Mouse (Mus musculus): ENCODE measurements at regions not wholly inside any gene's neighbourhood (a gene's known extent, or its start where the extent isn't known, plus 50 kb on each side); places are given as distances from the start of the nearest gene placed in this dataset.

DNA sequence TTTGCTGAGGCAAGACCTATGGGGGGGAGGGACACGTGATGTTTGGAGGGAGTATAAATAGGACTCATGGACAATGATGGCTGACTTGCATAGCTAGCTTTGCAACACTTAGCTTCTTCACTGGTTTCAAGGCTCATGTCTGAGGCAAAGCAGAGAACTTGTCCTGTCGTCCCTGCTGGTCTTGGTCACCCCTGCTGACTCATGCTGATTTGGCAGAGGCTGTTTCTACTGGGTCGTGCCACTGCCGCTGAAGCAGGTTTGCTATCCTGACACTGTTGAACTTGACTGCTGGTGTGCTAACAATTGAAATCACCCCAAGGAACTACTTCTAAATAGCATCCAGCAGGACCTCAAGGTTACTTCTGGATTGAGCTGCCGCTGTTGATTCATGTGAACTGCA lies 329.0 kb downstream of the Cxcl12 start:
- no peak overlapping the region for H3K4me3 ChIP-seq (ENCODE audit: control insufficient read depth in 1 of 2, insufficient read depth in 1 of 2, low read depth in 2 of 2, low read length in 2 of 2)
- no peak for TF ChIP-seq POLR2A (IDR thresholded peaks at IDR 0.05; ENCODE audit: control insufficient read depth in 1 of 2, insufficient read depth in 1 of 2, low read depth in 1 of 2, low read length in 2 of 2, poor library complexity in 1 of 2)
- no peak for TF ChIP-seq SIN3A (IDR thresholded peaks at IDR 0.05; ENCODE audit: low read length)
- no peak for TF ChIP-seq MEF2A (IDR thresholded peaks at IDR 0.05; ENCODE audit: extremely low read depth, insufficient replicate concordance, low read depth, low read length, poor library complexity, severe bottlenecking)
- no peak for TF ChIP-seq JUND (IDR thresholded peaks at IDR 0.05; ENCODE audit: low read depth, low read length)
- no peak for TF ChIP-seq MAFK (IDR thresholded peaks at IDR 0.05; ENCODE audit: borderline replicate concordance, low read depth, low read length)
- no peak for TF ChIP-seq ZKSCAN1 (IDR thresholded peaks at IDR 0.05; ENCODE audit: low read depth, low read length)
- TF ChIP-seq MXI1 (IDR thresholded peaks at IDR 0.05; ENCODE audit: low read depth, low read length) = no peak
- no peak for TF ChIP-seq GABPA (IDR thresholded peaks at IDR 0.05; ENCODE audit: low read depth, low read length)
- TF ChIP-seq HCFC1 (IDR thresholded peaks at IDR 0.05; ENCODE audit: low read depth, low read length) = no peak
- no peak for TF ChIP-seq NRF1 (IDR thresholded peaks at IDR 0.05; ENCODE audit: insufficient read depth, low read depth, low read length, poor library complexity, severe bottlenecking)
- no peak for TF ChIP-seq MYB (IDR thresholded peaks at IDR 0.05; ENCODE audit: low read depth, low read length)
- no peak for TF ChIP-seq UBTF (IDR thresholded peaks at IDR 0.05; ENCODE audit: borderline replicate concordance, insufficient read depth, low read depth, low read length)
- no peak for DNase-seq (ENCODE audit: low read depth, low spot score)

DNA sequence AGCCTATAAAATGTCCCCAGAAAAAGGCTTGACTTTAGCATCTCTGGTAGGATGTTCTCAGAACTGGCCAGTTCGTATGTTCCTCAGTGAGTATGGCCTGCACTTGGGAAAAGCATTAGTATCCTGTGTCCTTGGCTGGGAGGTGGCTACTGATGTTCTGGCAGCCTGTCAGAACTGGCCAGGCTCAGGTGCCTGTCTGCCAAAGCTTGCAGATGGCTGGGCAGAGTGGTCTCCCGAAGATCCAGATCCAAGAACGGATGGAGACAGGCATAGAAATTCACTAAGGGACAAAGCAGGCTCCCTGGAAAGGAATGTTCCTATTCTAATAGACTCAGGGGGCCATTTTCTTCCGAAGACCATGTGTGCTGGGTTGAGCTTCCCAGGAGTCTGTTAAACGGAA lies 329.6 kb downstream of the Cxcl12 start:
- Histone ChIP-seq H3K4me1 (ENCODE audit: control insufficient read depth in 1 of 2, insufficient read depth in 2 of 2, low read length in 2 of 2) (no peaks in the 10 kb centered on the region), H3K9me3 (replicated peaks; ENCODE audit: insufficient read depth, low read length) (no peaks in the 10 kb centered on the region), H3K27me3 (ENCODE audit: control insufficient read depth in 1 of 2, insufficient read depth in 2 of 2, low read length in 2 of 2) (no peaks in the 10 kb centered on the region), H3K79me2 (ENCODE audit: control insufficient read depth, insufficient read depth, low read length, poor library complexity) (no peaks in the 10 kb centered on the region), H3K4me3 (ENCODE audit: control insufficient read depth in 1 of 2, insufficient read depth in 1 of 2, low read depth in 2 of 2, low read length in 2 of 2) (no peak overlapping the region), H3K36me3 (ENCODE audit: control insufficient read depth in 1 of 2, insufficient read depth in 2 of 2, low read length in 2 of 2) (no peaks in the 10 kb centered on the region), H3K27ac (ENCODE audit: control insufficient read depth, low read depth, low read length) (no peak overlapping the region), H3K9ac (ENCODE audit: control insufficient read depth, low read depth, low read length, poor library complexity, severe bottlenecking) (no peak overlapping the region)
- no peak for DNase-seq (ENCODE audit: low read depth, low spot score)
- TF ChIP-seq USF1 (IDR thresholded peaks at IDR 0.05; ENCODE audit: low read depth, low read length) (no peak), ZC3H11A (IDR thresholded peaks at IDR 0.05; ENCODE audit: low read depth, low read length) (no peak), USF2 (IDR thresholded peaks at IDR 0.05; ENCODE audit: borderline replicate concordance in 1 of 2, insufficient read depth in 1 of 2, low read depth in 1 of 2, low read length in 2 of 2) (no peak), MAZ (IDR thresholded peaks at IDR 0.05; ENCODE audit: low read depth, low read length) (no peak), CTCF (IDR thresholded peaks at IDR 0.05 in 2 of 3, conservative IDR thresholded peaks at IDR 0.05 in 1 of 3; ENCODE audit: control insufficient read depth in 1 of 3, insufficient read depth in 1 of 3, low read depth in 2 of 3, low read length in 3 of 3, poor library complexity in 1 of 3, severe bottlenecking in 1 of 3) (no peak), E2F4 (IDR thresholded peaks at IDR 0.05; ENCODE audit: borderline replicate concordance, low read depth, low read length) (no peak), MXI1 (IDR thresholded peaks at IDR 0.05; ENCODE audit: low read depth, low read length) (no peak), RCOR1 (IDR thresholded peaks at IDR 0.05; ENCODE audit: low read depth, low read length) (no peak), NELFE (IDR thresholded peaks at IDR 0.05; ENCODE audit: low read depth, low read length) (no peak), MEF2A (IDR thresholded peaks at IDR 0.05; ENCODE audit: extremely low read depth, insufficient replicate concordance, low read depth, low read length, poor library complexity, severe bottlenecking) (no peak), ETS1 (IDR thresholded peaks at IDR 0.05; ENCODE audit: low read depth, low read length) (no peak), POLR2A (IDR thresholded peaks at IDR 0.05; ENCODE audit: control insufficient read depth in 1 of 2, insufficient read depth in 1 of 2, low read depth in 1 of 2, low read length in 2 of 2, poor library complexity in 1 of 2) (no peak), CHD1 (IDR thresholded peaks at IDR 0.05; ENCODE audit: low read depth, low read length) (no peak), CHD2 (IDR thresholded peaks at IDR 0.05; ENCODE audit: low read length) (no peak), POLR2AphosphoS2 (IDR thresholded peaks at IDR 0.05; ENCODE audit: low read length) (no peak), TAL1 (IDR thresholded peaks at IDR 0.05; ENCODE audit: low read length) (no peak), MYC (IDR thresholded peaks at IDR 0.05; ENCODE audit: low read depth, low read length) (no peak), HCFC1 (IDR thresholded peaks at IDR 0.05; ENCODE audit: low read depth, low read length) (no peak), ZMIZ1 (IDR thresholded peaks at IDR 0.05; ENCODE audit: low read depth, low read length) (no peak), BHLHE40 (IDR thresholded peaks at IDR 0.05; ENCODE audit: borderline replicate concordance, low read depth, low read length) (no peak)

More for the DNA sequence above, 329.0 kb downstream of the Cxcl12 start:
- no peaks in the 10 kb centered on the region for H3K4me1 ChIP-seq (ENCODE audit: control insufficient read depth in 1 of 2, insufficient read depth in 2 of 2, low read length in 2 of 2)
- H3K36me3 ChIP-seq (ENCODE audit: control insufficient read depth in 1 of 2, insufficient read depth in 2 of 2, low read length in 2 of 2) = no peaks in the 10 kb centered on the region
- H3K9me3 ChIP-seq (replicated peaks; ENCODE audit: insufficient read depth, low read length) = no peaks in the 10 kb centered on the region
- no peaks in the 10 kb centered on the region for H3K79me2 ChIP-seq (ENCODE audit: control insufficient read depth, insufficient read depth, low read length, poor library complexity)
- H3K9ac ChIP-seq (ENCODE audit: control insufficient read depth, low read depth, low read length, poor library complexity, severe bottlenecking) = no peak overlapping the region
- no peak overlapping the region for H3K27ac ChIP-seq (ENCODE audit: control insufficient read depth, low read depth, low read length)
- H3K27me3 ChIP-seq (ENCODE audit: control insufficient read depth in 1 of 2, insufficient read depth in 2 of 2, low read length in 2 of 2) = no peaks in the 10 kb centered on the region
